Mouse (Mus musculus): Measurements from ENCODE around the gene Hivep3. TPM values are rescaled to one million over a fixed set of nuclear protein-coding genes. Genes with fewer than 3 reads are reported as not detected.

Gene Hivep3
- total and polyA plus RNA-seq, 3 experiments, result 14.4 to 32.3 (median 21.2) TPM

DNA sequence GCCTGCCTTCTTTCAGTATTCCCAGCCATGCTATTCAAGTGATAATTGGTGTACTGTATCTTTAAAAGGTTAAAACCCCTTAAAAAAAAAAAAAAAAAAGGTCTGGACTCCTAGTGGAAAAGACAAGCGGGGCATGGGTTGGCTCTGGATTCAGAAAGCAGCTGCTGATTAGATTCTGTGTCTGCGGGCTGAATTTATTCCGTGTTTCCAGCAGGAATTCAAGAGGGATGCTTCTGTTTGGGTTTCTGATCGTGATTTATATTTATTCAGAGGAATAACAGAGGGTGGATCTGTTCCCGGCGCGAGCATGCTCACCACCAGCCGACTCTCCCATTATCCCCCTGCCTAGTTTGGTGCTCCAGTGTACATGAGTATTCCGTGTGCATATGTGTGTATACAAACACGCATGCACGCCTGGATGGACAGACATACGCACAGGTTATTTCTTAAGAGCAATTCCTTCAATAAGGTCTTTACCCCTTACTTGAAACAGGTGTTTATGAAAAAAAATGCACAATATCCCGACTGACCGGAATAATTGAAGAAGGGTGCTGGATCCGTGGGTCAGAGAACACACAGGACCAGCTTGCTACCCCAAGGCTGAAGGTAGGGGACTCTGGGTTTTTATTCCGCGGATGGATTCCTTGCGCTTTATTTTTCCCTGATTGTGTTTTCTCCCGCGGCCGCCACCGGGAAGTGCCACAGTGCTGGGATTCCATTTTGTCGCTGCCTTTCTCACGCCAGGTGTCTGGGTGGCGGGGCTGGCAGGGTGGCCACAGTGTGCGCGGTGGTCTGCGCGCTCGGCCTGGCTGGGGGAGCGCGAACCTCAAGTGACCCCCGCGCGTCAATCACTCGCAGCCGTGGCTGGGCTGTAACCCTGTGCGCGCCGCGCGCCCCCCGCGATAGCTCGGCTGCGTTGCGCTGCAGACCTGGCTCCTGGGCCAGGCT is 80.9 kb downstream of the Hivep3 start:
- Histone ChIP-seq H3K4me3 (replicated peaks in 1 of 3; ENCODE audit: low read depth in 2 of 3, low read length in 2 of 3, poor library complexity in 1 of 3) (peak overlapping the region; percentile 27 to 54 (median 28)), H3K27ac (ENCODE audit: insufficient read depth, low read depth) (peak overlapping the region; percentile 91), H3K4me1 (ENCODE audit: control insufficient read depth in 1 of 2, insufficient read depth in 2 of 2) (peaks cover 25 to 70% of the 10 kb centered on the region in 2 experiments), H3K79me2 (replicated peaks; ENCODE audit: control insufficient read depth, extremely low read depth, insufficient read depth, poor library complexity, severe bottlenecking) (peaks cover 5% of the 10 kb centered on the region), H3K4me2 (ENCODE audit: insufficient read depth, low read depth, poor library complexity, severe bottlenecking) (peak overlapping the region; percentile 92), H3K36me3 (replicated peaks in 1 of 2; ENCODE audit: control insufficient read depth in 1 of 2, insufficient read depth in 1 of 2, low read length in 1 of 2) (peaks cover 0 to 2% of the 10 kb centered on the region in 2 experiments), H3K27me3 (replicated peaks) (no peaks in the 10 kb centered on the region), H3K9me3 (replicated peaks; ENCODE audit: low read length) (no peaks in the 10 kb centered on the region), H3K9ac (ENCODE audit: insufficient read depth, low read depth) (peak overlapping the region; percentile 63)
- no peak for TF ChIP-seq ZMIZ1 (IDR thresholded peaks at IDR 0.05; ENCODE audit: low read depth, low read length)
- TF ChIP-seq SIN3A (IDR thresholded peaks at IDR 0.05; ENCODE audit: low read length), result peak; percentile 29; the same call in 1 of the 2 replicates
- TF ChIP-seq RAD21 (IDR thresholded peaks at IDR 0.05; ENCODE audit: low read depth, low read length), result no peak
- TF ChIP-seq EP300 (IDR thresholded peaks at IDR 0.05; ENCODE audit: low read length), result 0 out of 2 replicates have a peak, but pooled peaks have one; percentile 20
- peak; percentile 63; the same call in 1 of the 2 replicates for TF ChIP-seq CHD1 (IDR thresholded peaks at IDR 0.05; ENCODE audit: low read depth, low read length)
- TF ChIP-seq NRF1 (IDR thresholded peaks at IDR 0.05; ENCODE audit: low read depth, low read length), result peak; percentile 31; the same call in 1 of the 2 replicates
- no peak for TF ChIP-seq ZC3H11A (IDR thresholded peaks at IDR 0.05; ENCODE audit: low read depth, low read length)
- peak; percentile 93 for TF ChIP-seq ZNF384 (IDR thresholded peaks at IDR 0.05; ENCODE audit: low read depth, low read length)
- TF ChIP-seq CTCF (conservative IDR thresholded peaks at IDR 0.05 in 1 of 2, IDR thresholded peaks at IDR 0.05 in 1 of 2; ENCODE audit: low read depth in 2 of 2, low read length in 2 of 2), result no peak
- TF ChIP-seq GABPA (IDR thresholded peaks at IDR 0.05; ENCODE audit: insufficient replicate concordance, low read depth, low read length), result no peak
- DNase-seq (ENCODE audit: extremely low read depth), result no peak
- dilution Hi-C loops (cut with MboI; ENCODE audit: extremely low pct_ligation_motif_present, extremely low pct_unique_long_range_greater_than_20kb, low sequenced_read_pairs), result no loop called here
- in situ Hi-C loops (cut with MboI; ENCODE audit: low pct_ligation_motif_present, low pct_unique_long_range_greater_than_20kb, low sequenced_read_pairs), result no loop called here

- in situ Hi-C loops (cut with MboI; ENCODE audit: low pct_ligation_motif_present, low pct_unique_long_range_greater_than_20kb, low sequenced_read_pairs) (no loop called here), dilution Hi-C loops (cut with MboI; ENCODE audit: extremely low pct_ligation_motif_present, extremely low pct_unique_long_range_greater_than_20kb, low sequenced_read_pairs) (no loop called here)
- Histone ChIP-seq H3K36me3 (replicated peaks in 1 of 2; ENCODE audit: control insufficient read depth in 1 of 2, insufficient read depth in 1 of 2, low read length in 1 of 2) (peaks cover 0 to 2% of the 10 kb centered on the region in 2 experiments), H3K4me3 (replicated peaks in 1 of 3; ENCODE audit: low read depth in 2 of 3, low read length in 2 of 3, poor library complexity in 1 of 3) (peak overlapping the region in 2 of 3 experiments; percentile 28 to 54), H3K4me2 (ENCODE audit: insufficient read depth, low read depth, poor library complexity, severe bottlenecking) (peak overlapping the region; percentile 92), H3K79me2 (replicated peaks; ENCODE audit: control insufficient read depth, extremely low read depth, insufficient read depth, poor library complexity, severe bottlenecking) (peaks cover 5% of the 10 kb centered on the region), H3K27ac (ENCODE audit: insufficient read depth, low read depth) (peak overlapping the region; percentile 91), H3K27me3 (replicated peaks) (no peaks in the 10 kb centered on the region), H3K9me3 (replicated peaks; ENCODE audit: low read length) (no peaks in the 10 kb centered on the region), H3K4me1 (ENCODE audit: control insufficient read depth in 1 of 2, insufficient read depth in 2 of 2) (peaks cover 25 to 65% of the 10 kb centered on the region in 2 experiments), H3K9ac (ENCODE audit: insufficient read depth, low read depth) (peak overlapping the region; percentile 63; the same call in 1 of the 2 replicates)
- peak; percentile 42 for DNase-seq (ENCODE audit: extremely low read depth)
- TF ChIP-seq EP300 (IDR thresholded peaks at IDR 0.05; ENCODE audit: low read length), result peak; percentile 21; the same call in 1 of the 2 replicates
- TF ChIP-seq ELF1 (IDR thresholded peaks at IDR 0.05; ENCODE audit: low read depth, low read length), result peak; percentile 23; the same call in 1 of the 2 replicates
- 0 out of 2 replicates have a peak, but pooled peaks have one; percentile 33 for TF ChIP-seq RCOR1 (conservative IDR thresholded peaks at IDR 0.05; ENCODE audit: low read depth, low read length)
- peak; percentile 88 for TF ChIP-seq ZNF384 (IDR thresholded peaks at IDR 0.05; ENCODE audit: low read depth, low read length)
- TF ChIP-seq CHD2 (IDR thresholded peaks at IDR 0.05; ENCODE audit: low read length), result no peak
- 0 out of 2 replicates have a peak, but pooled peaks have one; percentile 13 for TF ChIP-seq TCF12 (IDR thresholded peaks at IDR 0.05; ENCODE audit: low read depth, low read length)
- TF ChIP-seq PAX5 (IDR thresholded peaks at IDR 0.05; ENCODE audit: low read length), result no peak
- peak; percentile 50; the same call in 1 of the 2 replicates for TF ChIP-seq MXI1 (IDR thresholded peaks at IDR 0.05; ENCODE audit: low read depth, low read length)
- no peak for TF ChIP-seq TBP (conservative IDR thresholded peaks at IDR 0.05; ENCODE audit: low read depth, low read length)
- no peak for TF ChIP-seq MYC (IDR thresholded peaks at IDR 0.05; ENCODE audit: low read depth, low read length)
- peak; percentile 22; the same call in 1 of the 2 replicates for TF ChIP-seq POLR2A (IDR thresholded peaks at IDR 0.05; ENCODE audit: low read depth, low read length)
- TF ChIP-seq ETS1 (conservative IDR thresholded peaks at IDR 0.05; ENCODE audit: low read depth, low read length), result no peak
Measured at GRCm38 (mm10) chr4:119815133-119815792, 81.7 kb downstream of the Hivep3 start.
